Mouse (Mus musculus) heart, embryonic 15.5 days (tissue): ENCODE results near the gene Atp11b. TPM values are rescaled to one million over a fixed set of nuclear protein-coding genes. Genes with fewer than 3 reads are reported as not detected.
A peak's percentile ranks its signal among the peaks of the same experiment; 100 is the strongest.

Experiments
- ATAC-seq: fragments of 200-750 bp; cut with Nextera tagmentation; replicated peaks from 2 replicates; pipeline ENCODE4 v1.8.0; 2017; ENCODE audit warnings: low read depth, moderate TSS enrichment; ENCODE audit not compliant: insufficient number of reproducible peaks, insufficient read depth, low FRiP score
- H3K27ac ChIP-seq: fragments of 300-500 bp; sonication (generic); 2 replicates; pipeline ENCODE4 v1.5.1; 2015; ENCODE audit warnings: mild to moderate bottlenecking, inconsistent platforms
- H3K27me3 ChIP-seq: fragments of 300-500 bp; sonication (generic); 2 replicates; pipeline ENCODE4 v1.6.1; 2015; ENCODE audit warnings: inconsistent platforms
- H3K36me3 ChIP-seq: fragments of 300-500 bp; sonication (generic); 2 replicates; pipeline ENCODE4 v1.6.1; 2015; ENCODE audit warnings: mild to moderate bottlenecking, inconsistent platforms
- H3K4me1 ChIP-seq: fragments of 300-500 bp; sonication (generic); replicated peaks from 2 replicates; pipeline ENCODE4 v1.6.1; 2015; ENCODE audit warnings: inconsistent platforms
- H3K4me2 ChIP-seq: fragments of 300-500 bp; sonication (generic); 2 replicates; pipeline ENCODE4 v1.6.1; 2015; ENCODE audit warnings: inconsistent platforms, mild to moderate bottlenecking, moderate library complexity
- H3K4me3 ChIP-seq: fragments of 300-500 bp; sonication (generic); 2 replicates; pipeline ENCODE4 v1.5.1; 2015; ENCODE audit warnings: mild to moderate bottlenecking, inconsistent platforms
- H3K9ac ChIP-seq: fragments of 300-500 bp; sonication (generic); 2 replicates; pipeline ENCODE4 v1.6.1; 2015; ENCODE audit warnings: mild to moderate bottlenecking, inconsistent platforms
- H3K9me3 ChIP-seq: fragments of 300-500 bp; sonication (generic); replicated peaks from 2 replicates; pipeline ENCODE4 v1.6.1; 2016; ENCODE audit warnings: inconsistent platforms
- WGBS: fragments of 180-500 bp; shearing (Covaris S2); methylation state at CpG from one replicate; pipeline ENCODE4 v1.1.7; 2015; ENCODE audit warnings: mixed read lengths; 5-methylcytosine and 5-hydroxymethylcytosine counted together
- polyA plus RNA-seq: library from polyadenylated mRNA; unstranded; fragments of >200 nt; fragmentation: Nextera tagmentation; extraction: Ambion mirVana; gene quantifications from 2 replicates; pipeline ENCODE4 v1.2.1, GENCODE M21; 2015

Gene Atp11b
- 21.4 and 24.7 TPM in 2 replicates for polyA plus RNA-seq

DNA sequence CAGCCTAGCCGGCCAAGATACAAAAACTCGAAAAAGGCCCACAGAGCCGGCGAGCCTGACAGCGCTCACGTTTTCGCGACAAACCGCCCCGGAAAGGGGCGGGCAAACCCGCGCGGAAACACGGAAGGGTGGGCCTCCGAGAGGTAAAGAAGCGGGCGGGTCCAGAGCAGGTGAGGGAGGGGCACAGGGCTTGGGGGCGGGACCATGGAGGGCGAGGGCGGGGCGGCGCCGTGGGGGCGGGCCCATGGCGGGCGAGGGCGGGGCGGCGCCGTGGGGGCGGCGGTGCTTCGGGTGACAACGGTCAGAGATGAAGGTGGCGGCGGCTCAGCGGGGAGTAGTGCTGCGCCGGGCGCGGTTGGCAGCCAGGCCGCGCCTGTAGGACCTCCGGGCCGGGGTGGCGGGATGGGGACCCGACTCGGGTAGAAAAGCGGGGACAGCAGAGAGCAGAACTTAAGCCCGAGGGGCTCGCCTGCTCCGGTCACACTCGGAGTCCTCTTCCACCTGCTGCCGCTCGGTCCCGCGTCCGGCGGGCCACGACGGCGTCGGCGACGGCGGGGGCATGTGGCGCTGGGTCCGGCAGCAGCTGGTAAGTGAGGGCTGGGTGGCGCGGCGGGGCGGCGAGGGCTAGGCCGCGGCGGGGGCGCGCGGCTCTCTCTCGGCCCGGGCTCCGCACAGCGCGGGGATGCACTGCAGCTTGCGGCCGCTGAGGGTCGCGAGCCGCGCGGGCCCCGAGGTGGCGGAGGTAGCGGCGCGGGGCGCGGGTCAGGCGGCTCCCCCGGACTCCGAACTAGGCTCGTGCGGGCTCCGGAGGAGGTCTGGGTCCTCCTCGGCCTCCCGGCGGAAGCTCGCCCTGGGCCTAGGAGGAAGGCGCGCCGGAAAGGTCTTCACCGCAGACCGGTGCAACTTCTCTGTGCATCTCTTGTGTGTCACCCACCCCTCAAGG, at the start of gene Atp11b:
Gene Atp11b (plus strand): TSS at position 282 of the 943 bp plus-strand sequence.
- WGBS, result under 1% methylated on average over 110 of the region's 114 CpGs
- H3K36me3 ChIP-seq, result no peaks in the 10 kb centered on the region
- H3K4me1 ChIP-seq, result peaks cover 10% of the 10 kb centered on the region; the same call in 1 of the 2 replicates
- ATAC-seq, result peak; percentile 94
- H3K9ac ChIP-seq, result peak within 1 kb of the TSS; percentile 95
- H3K4me3 ChIP-seq, result peak within 1 kb of the TSS; percentile 98
- H3K27me3 ChIP-seq, result no peaks in the 10 kb centered on the region
- H3K9me3 ChIP-seq, result no peaks in the 10 kb centered on the region
- peak within 1 kb of the TSS; percentile 69 for H3K4me2 ChIP-seq
- H3K27ac ChIP-seq, result peak within 1 kb of the TSS; percentile 96

DNA sequence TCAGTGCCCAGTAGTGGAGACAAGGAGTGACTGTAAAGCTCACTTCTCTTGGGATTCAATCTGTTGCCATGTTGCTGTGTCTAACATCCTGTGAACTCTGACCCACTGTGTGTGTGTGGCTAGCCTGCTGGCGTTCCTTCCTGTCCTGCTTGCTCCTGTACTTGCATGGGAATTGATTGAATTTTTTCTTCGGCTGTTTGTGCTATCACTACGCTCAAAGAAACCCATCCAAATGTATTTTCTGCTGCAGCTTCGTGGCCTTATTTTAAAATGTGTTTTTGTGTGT, 49.6 kb upstream of the Atp11b start:
- Histone ChIP-seq H3K36me3 (no peaks in the 10 kb centered on the region), H3K9me3 (no peaks in the 10 kb centered on the region), H3K4me3 (no peak overlapping the region), H3K4me1 (no peaks in the 10 kb centered on the region), H3K27ac (no peak overlapping the region), H3K4me2 (no peak overlapping the region), H3K27me3 (no peaks in the 10 kb centered on the region), H3K9ac (no peak overlapping the region)
- no peak for ATAC-seq
- 76% methylated on average over 4 of the region's 4 CpGs for WGBS

DNA sequence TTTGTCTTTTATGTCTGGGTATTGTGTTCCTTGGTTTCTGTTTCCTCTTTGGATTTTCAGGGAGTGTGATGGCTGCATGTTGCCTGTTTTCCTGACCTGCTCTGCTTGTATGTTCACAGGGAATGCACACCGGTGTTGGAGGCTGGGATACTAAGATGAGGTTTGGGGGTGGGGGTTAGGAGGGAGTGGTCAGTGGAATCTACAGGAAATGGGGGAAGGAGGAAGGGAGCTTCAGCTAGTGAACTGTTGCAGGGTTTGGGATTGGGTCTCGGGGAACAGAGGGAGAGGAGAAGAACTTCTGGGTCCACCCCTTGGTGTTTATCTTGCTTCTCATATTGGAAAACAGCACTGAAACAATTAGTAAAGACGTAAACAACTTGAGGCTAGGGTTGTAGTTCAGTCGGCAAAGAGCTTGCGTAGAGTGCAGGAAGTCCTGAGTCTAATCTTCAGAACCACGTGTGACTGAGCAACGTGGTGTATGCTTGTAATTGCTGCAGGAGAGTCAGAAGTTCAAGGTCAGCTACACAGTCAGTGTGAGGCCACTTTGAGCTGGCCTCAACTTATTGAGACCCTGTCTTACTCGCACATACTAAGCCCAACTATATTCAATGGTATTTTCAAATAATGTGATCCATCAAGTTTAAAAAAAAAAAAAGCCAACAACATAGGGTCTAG, 34.2 kb upstream of the Atp11b start:
- Histone ChIP-seq H3K4me1 (no peaks in the 10 kb centered on the region), H3K9me3 (no peaks in the 10 kb centered on the region), H3K9ac (no peak overlapping the region), H3K27me3 (no peaks in the 10 kb centered on the region), H3K36me3 (no peaks in the 10 kb centered on the region), H3K4me2 (no peak overlapping the region), H3K27ac (no peak overlapping the region), H3K4me3 (no peak overlapping the region)
- 67% methylated on average over 8 of the region's 8 CpGs for WGBS
- ATAC-seq, result no peak

DNA sequence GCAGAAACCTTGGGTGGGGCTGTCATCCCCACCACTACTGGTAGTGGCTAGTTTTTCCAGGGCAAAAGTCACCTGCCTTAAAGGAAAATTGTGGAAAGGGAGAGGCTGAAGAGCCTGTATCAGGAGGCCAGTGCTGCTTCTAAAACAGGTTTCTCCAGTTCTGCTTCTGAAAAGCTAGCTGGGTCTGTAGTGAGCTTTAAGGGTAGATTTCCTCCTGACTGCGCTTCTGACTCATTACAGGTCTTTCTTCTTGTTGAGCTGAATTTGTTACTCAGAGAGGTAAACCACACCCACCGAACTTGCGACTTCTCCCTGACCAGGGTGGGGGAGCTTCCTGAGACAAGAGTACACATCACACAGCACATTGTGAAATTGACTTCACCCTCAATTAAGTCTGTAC, 33.1 kb upstream of the Atp11b start:
- Histone ChIP-seq H3K27ac (no peak overlapping the region), H3K4me1 (no peaks in the 10 kb centered on the region), H3K9ac (no peak overlapping the region), H3K4me3 (no peak overlapping the region), H3K4me2 (no peak overlapping the region), H3K9me3 (no peaks in the 10 kb centered on the region), H3K27me3 (no peaks in the 10 kb centered on the region), H3K36me3 (no peaks in the 10 kb centered on the region)
- 61% methylated on average over 3 of the region's 3 CpGs for WGBS
- no peak for ATAC-seq

DNA sequence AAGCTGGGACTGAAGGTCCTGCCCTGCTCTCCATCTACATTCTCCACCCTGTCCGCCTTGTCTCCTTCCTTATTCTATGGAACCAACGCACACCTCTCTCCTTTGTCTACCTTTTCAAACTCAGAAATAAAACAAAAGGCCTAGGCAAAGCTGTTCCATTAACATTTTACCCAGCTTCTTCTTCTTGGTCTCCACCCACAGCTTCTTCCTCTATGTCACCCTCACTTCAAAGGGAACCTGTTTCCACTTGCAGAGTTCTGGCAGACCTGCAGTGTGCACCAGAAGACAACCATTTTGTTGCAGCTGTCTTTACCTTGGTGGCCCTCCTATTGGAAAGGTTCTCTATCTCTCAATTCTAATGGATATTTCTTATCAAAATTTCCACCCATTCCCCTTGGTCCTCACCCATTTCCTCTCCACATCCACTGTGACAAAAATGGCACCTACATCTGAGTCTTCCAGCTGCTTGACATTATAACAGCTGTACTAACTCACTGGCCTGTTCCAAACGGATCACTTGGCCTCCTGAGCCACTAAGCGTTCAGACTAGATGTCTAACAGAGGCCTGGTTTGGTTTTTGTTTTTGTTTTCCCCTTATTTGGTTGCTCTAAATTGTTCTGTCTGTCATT, 32.0 kb upstream of the Atp11b start:
- WGBS, result 66% methylated on average over 4 of the region's 4 CpGs
- no peaks in the 10 kb centered on the region for H3K27me3 ChIP-seq
- no peak overlapping the region for H3K9ac ChIP-seq
- H3K27ac ChIP-seq, result no peak overlapping the region
- H3K4me2 ChIP-seq, result no peak overlapping the region
- no peaks in the 10 kb centered on the region for H3K4me1 ChIP-seq
- H3K36me3 ChIP-seq, result no peaks in the 10 kb centered on the region
- no peak for ATAC-seq
- no peaks in the 10 kb centered on the region for H3K9me3 ChIP-seq
- H3K4me3 ChIP-seq, result no peak overlapping the region

DNA sequence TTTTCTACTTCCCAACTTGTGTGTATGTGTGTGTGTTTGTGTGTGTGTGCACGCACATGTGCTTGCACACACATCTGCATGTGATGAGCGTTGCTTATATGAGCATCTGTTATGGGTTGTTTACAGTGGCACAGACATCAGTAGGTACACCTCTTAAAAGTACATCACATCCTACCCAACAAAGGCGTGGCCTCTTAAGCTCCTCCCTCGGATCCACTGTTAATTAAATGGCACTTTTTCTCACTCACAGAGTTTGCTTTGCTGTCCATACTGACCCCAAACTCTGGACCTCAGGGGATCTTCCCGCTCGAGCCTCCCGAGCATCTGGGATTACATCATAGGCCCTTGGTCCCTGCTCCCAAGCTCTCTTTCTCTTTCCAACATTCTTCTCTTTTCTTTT, 31.1 kb upstream of the Atp11b start:
- Histone ChIP-seq H3K36me3 (no peaks in the 10 kb centered on the region), H3K27me3 (no peaks in the 10 kb centered on the region), H3K4me3 (no peak overlapping the region), H3K4me1 (no peaks in the 10 kb centered on the region), H3K9me3 (no peaks in the 10 kb centered on the region), H3K27ac (no peak overlapping the region), H3K4me2 (no peak overlapping the region), H3K9ac (no peak overlapping the region)
- no peak for ATAC-seq
- 88% methylated on average over 7 of the region's 7 CpGs for WGBS

DNA sequence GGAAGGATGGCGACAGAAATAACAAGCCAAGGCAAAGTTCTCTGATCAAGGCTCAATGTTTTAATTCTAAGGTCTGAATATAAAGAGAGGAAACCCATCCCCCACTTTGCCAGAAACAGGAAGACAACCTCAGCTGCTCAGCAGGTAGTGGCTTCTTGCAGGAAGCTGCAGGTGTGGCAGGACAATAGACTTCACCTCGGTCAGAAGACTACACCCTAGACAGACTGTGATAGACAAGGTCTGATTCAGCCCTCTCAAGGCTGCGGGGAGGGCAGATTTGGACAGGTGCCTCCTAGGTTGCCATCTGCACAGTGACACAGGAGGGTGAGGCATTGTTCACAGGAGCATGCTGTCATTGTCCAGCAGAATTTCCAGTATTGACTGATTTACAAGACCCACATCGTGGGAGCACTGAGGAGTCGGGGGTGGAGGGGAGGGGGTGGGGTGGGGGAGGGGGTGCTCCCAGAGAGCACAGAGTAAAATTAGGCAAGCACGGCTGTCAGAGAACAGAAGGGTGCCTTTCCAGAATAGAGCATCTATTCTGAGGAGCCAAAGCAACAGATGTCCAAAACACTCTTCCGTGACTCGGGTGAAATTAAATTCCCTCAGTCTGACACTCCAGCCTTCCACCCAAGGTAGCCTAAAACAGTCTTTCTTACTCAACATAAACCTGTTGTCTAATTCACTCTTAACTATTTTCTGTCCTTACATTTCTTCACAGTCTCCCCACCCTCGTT, 30.2 kb upstream of the Atp11b start:
- Histone ChIP-seq H3K27me3 (no peaks in the 10 kb centered on the region), H3K27ac (no peak overlapping the region), H3K9ac (no peak overlapping the region), H3K4me1 (no peaks in the 10 kb centered on the region), H3K9me3 (no peaks in the 10 kb centered on the region), H3K4me3 (no peak overlapping the region), H3K36me3 (no peaks in the 10 kb centered on the region), H3K4me2 (no peak overlapping the region)
- ATAC-seq, result no peak
- 54% methylated on average over 9 of the region's 9 CpGs for WGBS

DNA sequence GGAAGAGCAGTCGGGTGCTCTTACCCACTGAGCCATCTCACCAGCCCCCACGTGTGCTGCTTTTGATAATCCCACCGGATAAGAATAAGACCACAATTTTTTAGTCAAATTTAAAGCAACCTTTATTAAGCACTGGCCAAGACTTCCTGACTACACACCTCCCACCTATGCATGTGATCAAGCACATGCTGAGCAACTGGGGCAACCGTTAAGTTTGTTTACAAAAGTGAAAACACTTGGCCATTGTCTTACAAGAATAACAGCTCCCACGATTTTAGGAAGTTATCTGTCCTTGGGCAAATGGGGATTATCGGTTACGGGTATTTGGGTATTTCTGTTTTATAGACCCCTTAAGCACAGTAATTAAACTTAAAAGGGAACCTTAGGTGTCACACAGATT, 28.8 kb upstream of the Atp11b start:
- Histone ChIP-seq H3K4me1 (no peaks in the 10 kb centered on the region), H3K36me3 (no peaks in the 10 kb centered on the region), H3K9me3 (no peaks in the 10 kb centered on the region), H3K4me3 (no peak overlapping the region), H3K4me2 (no peak overlapping the region), H3K27ac (no peak overlapping the region), H3K9ac (no peak overlapping the region), H3K27me3 (no peaks in the 10 kb centered on the region)
- WGBS, result 56% methylated on average over 7 of the region's 7 CpGs
- ATAC-seq, result no peak

DNA sequence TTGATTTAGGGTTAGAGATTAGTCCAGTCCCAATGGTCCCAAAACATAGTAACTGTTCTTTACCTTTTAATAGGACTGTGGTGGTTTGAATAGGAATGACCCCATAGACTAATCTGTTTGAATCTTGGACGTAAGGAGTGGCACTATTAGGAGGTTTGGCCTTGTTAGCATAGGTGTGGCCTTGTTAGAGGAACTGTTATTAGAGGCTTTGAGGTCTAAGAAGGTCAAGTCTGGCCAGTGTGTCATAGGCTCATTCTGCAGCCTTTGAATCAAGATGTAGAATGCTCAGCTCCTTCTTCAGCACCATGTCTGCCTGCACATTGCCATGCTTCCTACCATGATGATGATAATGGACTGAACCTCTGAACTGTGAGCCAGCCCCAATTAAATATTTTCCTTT, 27.0 kb upstream of the Atp11b start:
- 78% methylated on average over 1 of the region's 1 CpGs for WGBS
- Histone ChIP-seq H3K9ac (no peak overlapping the region), H3K27me3 (no peaks in the 10 kb centered on the region), H3K36me3 (no peaks in the 10 kb centered on the region), H3K4me3 (no peak overlapping the region), H3K9me3 (no peaks in the 10 kb centered on the region), H3K4me1 (no peaks in the 10 kb centered on the region), H3K27ac (no peak overlapping the region), H3K4me2 (no peak overlapping the region)
- no peak for ATAC-seq

DNA sequence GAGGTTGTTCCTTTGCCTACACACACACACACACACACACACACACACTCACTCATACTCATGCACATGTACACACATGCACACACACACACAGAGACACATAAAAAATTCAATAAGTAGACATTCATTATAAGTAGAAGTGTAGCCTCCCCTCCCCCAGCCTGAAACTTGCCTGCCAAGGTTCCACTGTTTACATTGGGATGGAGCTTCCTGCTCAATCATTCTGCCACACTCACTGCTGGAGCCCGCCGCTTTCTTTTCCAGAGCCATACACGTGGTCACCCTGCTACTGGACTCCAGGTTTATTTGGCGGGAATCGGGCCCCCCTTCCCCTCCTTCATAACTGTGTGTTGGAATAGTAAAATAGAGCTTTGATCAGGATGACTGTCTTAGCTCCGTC, 24.4 kb upstream of the Atp11b start:
- no peaks in the 10 kb centered on the region for H3K9me3 ChIP-seq
- no peak overlapping the region for H3K9ac ChIP-seq
- WGBS, result 55% methylated on average over 6 of the region's 6 CpGs
- no peak overlapping the region for H3K4me2 ChIP-seq
- no peak for ATAC-seq
- H3K4me1 ChIP-seq, result no peaks in the 10 kb centered on the region
- H3K36me3 ChIP-seq, result no peaks in the 10 kb centered on the region
- H3K27me3 ChIP-seq, result no peaks in the 10 kb centered on the region
- no peak overlapping the region for H3K27ac ChIP-seq
- no peak overlapping the region for H3K4me3 ChIP-seq
